Mouse (Mus musculus) splenic B cell, adult 2 months (primary cell): Measurements from ENCODE around the gene Fcgr2b.
"Not testable (repeated sequence)": the region's sequence is repeated elsewhere in the genome, so short reads cannot be mapped to it uniquely, and the experiment has no call there.

Source experiments
- DNase-seq: peaks from one replicate; pipeline ENCODE4 v3.0.0-alpha.2; 2011; ENCODE audit warnings: low read depth, low spot score
- H3K27me3 ChIP-seq: 2 replicates; pipeline ENCODE4 v1.6.1; 2012; ENCODE audit warnings: mild to moderate bottlenecking, low read length, moderate library complexity, mixed read lengths; ENCODE audit not compliant: control insufficient read depth, poor library complexity, insufficient read depth, severe bottlenecking
- H3K36me3 ChIP-seq: 2 replicates; pipeline ENCODE4 v1.6.1; 2012; ENCODE audit warnings: mild to moderate bottlenecking, low read length, moderate library complexity, mixed read lengths; ENCODE audit not compliant: control insufficient read depth, poor library complexity, insufficient read depth, severe bottlenecking

The Fcgr2b gene

DNA sequence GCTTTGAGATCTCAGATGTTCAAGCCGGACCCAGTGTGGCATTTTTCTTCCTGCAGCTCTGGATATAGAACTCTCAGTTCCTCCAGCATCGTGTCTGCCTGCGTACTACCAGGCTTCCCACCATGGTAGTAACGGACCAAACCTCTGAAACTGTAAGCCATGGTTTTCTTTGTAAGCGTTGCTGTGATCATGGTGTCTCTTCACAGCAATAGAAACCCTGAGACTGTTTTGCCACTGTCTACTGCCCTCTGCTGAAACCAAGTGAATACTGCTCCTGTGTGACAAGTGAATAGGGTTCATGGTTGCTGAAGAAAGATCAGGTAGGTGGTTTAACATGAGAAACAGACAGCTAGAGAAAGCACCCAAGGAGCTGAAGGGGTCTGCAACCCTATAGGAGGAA lies 16.2 kb upstream of the Fcgr2b start:
- no peaks in the 10 kb centered on the region for H3K27me3 ChIP-seq
- no peaks in the 10 kb centered on the region for H3K36me3 ChIP-seq
- peak; percentile 84 for DNase-seq

DNA sequence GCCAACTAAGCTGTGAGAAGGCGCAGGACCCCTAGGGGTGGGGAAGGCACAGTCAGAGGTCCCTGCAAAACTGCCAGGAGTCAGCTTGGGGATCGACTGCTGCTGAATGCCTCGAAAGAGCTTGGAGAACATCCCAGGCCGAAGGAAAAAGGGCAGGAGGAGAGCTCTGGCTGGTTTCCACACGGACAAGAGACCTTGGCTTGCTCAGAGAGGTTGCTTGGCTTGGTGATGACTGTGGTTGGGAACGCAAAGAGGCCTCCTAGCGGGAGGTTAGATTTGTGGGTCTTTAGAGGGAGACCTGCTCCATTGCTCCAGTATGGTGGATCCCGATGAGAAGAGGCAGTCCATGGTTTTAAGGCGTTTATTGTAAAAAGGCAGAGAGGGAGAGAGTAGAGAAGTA lies 13.3 kb upstream of the Fcgr2b start:
- no peaks in the 10 kb centered on the region for H3K27me3 ChIP-seq
- H3K36me3 ChIP-seq = no peaks in the 10 kb centered on the region
- DNase-seq = no peak

DNA sequence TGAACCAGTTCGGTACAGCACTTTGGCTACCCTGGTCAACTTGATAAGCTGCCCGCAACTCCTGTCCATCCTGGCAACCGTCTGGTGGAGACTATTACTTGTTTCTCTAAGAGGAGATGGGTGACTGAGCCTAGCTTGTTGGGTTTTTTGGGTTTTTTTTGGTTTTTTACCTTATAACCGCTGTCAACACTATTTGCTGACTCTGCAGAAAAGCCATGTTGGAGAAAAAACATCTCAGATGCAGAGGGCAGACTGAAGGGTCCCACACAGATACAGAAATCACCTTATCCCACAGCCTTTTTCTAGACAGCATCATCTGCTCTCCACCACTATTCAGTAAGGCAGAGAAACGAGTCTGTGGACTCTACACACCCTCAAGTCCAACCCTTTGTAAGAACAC lies 9.5 kb upstream of the Fcgr2b start:
- Histone ChIP-seq H3K27me3 (no peaks in the 10 kb centered on the region), H3K36me3 (no peaks in the 10 kb centered on the region)
- DNase-seq = no peak

DNA sequence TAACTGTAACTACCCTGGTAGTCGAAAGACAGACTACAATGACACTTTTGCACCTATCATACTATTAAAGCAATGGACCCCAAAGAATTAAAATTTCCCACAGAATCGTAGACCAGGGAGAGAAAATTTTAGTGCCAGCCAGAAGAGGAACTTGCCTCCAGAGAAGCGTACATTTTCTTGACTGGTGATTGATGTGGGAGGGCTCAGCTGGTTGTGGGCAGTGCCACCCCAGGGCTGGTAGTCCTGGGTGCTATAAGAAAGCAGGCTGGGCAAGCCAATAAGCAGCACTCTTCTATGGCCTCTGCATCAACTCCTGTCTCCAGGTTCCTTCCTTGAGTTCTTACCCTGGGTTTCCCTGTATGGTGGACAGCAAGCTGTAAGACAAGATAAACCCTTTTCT lies 8.7 kb upstream of the Fcgr2b start:
- Histone ChIP-seq H3K27me3 (no peaks in the 10 kb centered on the region), H3K36me3 (no peaks in the 10 kb centered on the region)
- DNase-seq = peak; percentile 35

DNA sequence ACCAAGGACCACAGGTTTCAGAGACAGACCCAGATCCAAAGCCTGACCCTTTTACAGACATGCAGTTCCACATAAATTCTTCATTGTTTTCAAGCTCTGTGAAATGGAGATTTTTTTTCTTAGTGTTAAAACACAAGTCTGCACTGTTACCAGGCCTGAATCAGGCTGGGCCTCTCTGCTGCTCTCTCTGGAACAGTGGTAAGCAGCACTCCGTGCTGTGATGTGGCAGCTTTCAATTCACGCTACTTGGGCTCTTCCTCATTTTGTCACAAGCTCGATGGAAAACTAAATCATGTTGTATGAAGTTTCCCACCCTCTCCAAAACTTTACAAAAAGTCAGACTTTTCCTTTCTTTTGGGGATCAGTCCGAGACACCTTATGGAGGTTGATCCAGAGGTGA lies 6.7 kb upstream of the Fcgr2b start:
- DNase-seq = peak; percentile 54
- no peaks in the 10 kb centered on the region for H3K36me3 ChIP-seq
- H3K27me3 ChIP-seq = no peaks in the 10 kb centered on the region

DNA sequence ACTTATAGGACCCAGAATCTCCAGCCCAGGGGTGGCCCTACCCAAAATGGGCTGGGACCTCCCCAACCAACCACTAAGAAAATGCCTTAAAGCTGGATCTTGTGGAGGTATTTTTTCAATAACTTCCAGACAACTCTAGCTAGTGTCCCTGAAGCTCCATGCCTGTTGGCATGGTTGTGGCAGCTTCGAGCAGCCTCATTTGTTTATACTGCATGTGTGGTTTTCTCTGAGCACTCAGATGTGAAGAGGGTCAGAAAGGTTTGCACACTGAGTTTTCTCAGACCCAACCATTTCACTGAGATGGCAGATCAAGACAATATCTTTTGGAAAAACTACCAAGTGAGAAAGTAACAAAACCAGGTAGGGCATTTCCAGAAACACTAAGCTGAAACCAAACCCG lies 6.0 kb upstream of the Fcgr2b start:
- Histone ChIP-seq H3K27me3 (no peaks in the 10 kb centered on the region), H3K36me3 (no peaks in the 10 kb centered on the region)
- DNase-seq = peak; percentile 42

DNA sequence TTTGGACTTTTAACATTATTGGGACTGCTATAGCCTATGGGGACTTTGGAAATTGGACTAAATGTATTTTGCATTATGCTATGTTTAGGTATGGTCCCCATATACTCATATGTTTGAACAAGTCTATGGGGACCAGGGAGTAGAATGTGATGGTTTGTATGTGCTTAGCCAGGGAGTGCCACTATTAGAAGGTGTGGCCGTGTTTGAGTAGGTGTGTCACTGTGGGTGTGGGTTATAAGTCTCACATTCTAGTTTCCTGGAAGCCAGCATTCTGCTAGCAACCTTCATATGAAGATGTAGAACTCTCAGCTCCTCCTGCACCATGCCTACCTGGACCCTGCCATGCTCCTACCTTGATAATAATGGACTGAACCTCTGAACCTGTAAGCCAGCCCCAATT lies 5.3 kb upstream of the Fcgr2b start:
- not testable (repeated sequence) for H3K27me3 ChIP-seq, DNase-seq

DNA sequence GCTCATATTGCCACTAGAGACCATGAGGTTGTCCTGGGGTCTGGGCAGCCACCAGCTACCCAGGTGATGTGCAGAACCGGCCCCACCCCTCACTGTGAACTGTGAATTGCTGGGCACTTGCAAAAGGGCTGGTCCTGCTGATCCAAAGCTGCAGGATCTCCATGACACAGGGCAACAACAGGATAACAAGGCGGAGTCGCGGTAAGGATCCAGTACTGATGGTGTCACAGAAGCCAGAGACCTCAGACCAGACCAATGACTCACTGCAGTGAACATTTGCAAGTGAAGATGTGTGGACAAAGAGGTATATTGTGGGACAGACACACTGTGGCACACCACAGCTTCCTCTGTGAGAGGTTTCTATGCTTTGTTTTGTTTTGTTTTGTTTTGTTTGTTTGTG lies 2.3 kb upstream of the Fcgr2b start:
- no peak for DNase-seq
- Histone ChIP-seq H3K36me3 (no peaks in the 10 kb centered on the region), H3K27me3 (no peaks in the 10 kb centered on the region)

More for the DNA sequence above, 5.3 kb upstream of the Fcgr2b start:
- not testable (repeated sequence) for H3K36me3 ChIP-seq

DNA sequence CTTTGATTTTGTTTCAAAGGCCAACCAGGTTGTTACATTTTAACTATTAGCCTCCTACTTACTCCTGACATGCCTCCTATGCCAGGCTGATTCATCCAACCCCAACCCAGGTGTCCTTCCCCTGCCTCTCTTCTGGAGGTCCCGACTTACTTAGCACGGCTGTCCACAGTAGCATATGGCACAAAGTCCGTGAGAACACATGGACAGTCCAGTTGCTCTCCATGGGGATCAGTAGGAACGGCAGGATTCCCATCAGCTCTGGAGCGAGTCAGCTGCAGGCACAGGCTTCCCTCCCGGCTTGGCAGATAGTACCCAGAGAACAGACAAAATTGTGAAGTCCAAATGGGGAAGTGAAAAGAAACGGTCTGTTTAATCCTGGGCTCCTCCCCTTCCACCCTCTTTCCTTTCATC lies 591 bp downstream of the Fcgr2b start:
- peak; percentile 83 for DNase-seq
- Histone ChIP-seq H3K27me3 (no peaks in the 10 kb centered on the region), H3K36me3 (no peaks in the 10 kb centered on the region)

DNA sequence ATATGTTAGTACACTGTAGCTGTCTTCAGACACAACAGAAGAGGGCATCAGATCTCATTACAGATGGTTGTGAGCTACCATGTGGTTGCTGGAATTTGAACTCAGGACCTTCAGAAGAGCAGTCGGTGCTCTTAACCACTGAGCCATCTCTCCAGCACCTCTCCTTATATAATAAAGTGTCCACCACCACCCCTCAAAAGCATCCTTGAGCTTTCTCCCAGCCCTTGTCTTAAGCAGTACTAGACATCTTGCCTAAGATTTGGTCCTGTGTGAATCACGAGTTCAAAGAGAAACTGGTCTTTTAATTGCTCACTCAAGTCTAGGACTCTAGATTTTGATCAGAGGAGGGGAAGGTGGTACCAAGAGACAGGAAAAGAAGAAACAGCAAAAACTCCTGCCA lies 997 bp downstream of the Fcgr2b start:
- DNase-seq = peak; percentile 30
- not testable (repeated sequence) for H3K36me3 ChIP-seq, H3K27me3 ChIP-seq

DNA sequence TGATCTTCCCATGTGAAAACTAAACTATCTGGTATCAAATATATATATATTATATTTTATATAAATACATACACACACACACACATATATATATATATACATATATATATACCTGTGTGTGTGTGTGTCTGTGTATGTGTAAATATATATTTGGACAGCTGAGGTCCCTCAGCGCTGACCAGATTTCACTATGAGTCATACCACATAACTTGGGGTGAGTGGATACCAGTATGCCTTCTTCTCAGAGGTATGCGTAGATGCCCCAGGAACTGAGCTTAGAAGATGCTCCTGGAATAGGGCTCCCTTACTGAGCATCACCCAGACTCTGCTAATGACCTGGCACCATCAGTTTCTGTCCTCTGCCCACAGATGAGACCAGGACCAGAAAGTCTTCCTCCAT lies 1.6 kb downstream of the Fcgr2b start:
- no peaks in the 10 kb centered on the region for H3K27me3 ChIP-seq
- no peak for DNase-seq
- H3K36me3 ChIP-seq = peaks cover 1% of the 10 kb centered on the region; the same call in 1 of the 2 replicates

DNA sequence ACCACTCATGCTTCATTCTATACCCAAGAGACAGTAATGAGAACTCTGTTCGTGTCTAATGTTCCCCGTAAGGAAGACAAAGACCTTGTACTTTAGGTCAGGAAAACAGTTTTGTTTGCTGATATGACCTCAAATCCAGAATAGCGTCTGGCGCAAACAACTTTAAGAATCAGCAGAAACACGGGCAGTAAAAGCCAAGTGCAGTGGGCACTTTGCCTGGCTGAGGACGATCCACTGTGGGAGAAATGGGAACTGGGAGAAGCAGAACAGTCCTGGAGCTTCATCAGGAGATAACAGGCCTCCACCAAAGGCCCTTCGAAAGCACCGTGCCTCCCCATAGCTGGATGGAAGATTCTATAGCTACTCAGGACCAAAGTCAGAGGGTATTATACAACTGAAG lies 2.2 kb downstream of the Fcgr2b start:
- no peaks in the 10 kb centered on the region for H3K27me3 ChIP-seq
- H3K36me3 ChIP-seq = peaks cover 5% of the 10 kb centered on the region; the same call in 1 of the 2 replicates
- no peak for DNase-seq

DNA sequence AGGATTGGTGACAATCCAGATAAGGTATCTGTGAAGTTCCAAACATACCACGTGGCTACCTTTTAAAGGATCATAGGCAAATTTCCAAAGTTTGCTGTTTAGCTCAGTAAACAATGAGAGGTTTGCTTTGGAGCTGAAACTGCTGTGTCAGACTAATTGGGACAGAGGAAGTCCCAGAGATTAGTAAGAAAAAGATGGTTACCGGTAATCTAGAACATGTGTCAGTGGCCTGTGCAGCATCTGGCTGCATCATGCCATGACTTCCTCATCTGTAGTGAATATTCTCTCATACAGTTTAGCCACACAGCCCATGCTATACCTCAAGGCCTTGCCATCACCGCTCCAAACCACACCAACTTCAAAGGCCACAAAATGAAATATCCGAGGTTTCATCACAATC lies 3.4 kb downstream of the Fcgr2b start:
- DNase-seq = peak; percentile 27
- Histone ChIP-seq H3K36me3 (peaks cover 9% of the 10 kb centered on the region), H3K27me3 (no peaks in the 10 kb centered on the region)

DNA sequence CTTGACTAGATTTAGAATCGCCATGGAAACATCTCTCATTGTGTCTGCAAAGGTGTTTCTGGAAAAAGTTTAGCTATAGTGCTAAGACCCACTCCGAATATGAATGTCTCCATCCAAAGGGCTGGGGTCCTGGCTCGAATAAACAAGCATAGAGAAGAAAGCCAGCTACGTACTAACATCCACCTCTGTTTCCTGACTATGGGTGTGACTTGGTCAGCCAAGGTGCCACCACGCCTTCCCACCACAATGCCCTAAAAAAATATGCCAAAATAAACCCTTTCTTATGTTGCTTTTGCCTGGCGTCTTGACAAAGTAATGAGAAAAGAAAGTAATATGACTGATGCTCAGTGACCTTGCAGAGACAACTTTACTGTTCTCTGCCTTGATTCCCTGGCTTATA lies 3.9 kb downstream of the Fcgr2b start:
- H3K27me3 ChIP-seq = no peaks in the 10 kb centered on the region
- no peak for DNase-seq
- H3K36me3 ChIP-seq = peaks cover 9% of the 10 kb centered on the region

DNA sequence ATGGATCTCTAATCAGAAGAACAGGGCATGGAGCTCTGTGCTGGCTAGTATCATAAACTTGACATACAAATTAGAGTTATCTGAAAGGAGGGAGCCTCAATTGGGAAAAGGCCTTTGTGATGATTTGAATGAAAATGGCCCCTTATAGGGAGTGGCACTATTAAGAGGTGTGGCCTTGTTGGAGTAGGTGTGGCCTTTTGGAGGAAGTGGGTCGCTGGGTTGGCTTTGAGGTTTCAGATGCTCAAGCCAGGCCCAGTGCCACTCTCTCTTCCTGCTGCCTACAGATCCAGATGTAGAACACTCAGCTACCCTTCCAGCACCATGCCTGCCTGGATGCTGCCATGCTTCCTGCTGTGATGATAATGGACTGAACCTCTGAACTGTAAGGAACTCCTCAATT lies 7.8 kb downstream of the Fcgr2b start:
- DNase-seq = no peak

DNA sequence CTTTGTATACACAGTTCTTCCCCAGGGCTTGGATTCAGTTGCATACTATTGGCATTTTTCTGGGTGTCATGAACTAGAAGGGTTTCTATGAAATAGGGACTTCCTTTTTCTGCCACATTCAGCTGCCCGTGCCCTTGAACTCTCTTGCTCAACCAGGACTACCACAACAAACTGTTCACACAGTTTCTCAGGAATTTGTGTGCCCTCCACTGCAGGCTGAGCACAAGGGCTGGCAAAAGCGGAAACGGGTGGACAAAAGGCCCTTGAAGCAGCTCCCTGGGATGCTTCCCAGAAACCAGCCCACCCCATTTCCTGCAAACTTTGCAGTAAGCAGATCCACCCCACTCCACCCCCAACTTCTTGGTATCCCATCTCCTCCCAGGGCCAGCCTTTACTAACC lies 8.8 kb downstream of the Fcgr2b start:
- no peak for DNase-seq
- H3K36me3 ChIP-seq = peaks cover 30% of the 10 kb centered on the region
- H3K27me3 ChIP-seq = no peaks in the 10 kb centered on the region

More for the DNA sequence above, 7.8 kb downstream of the Fcgr2b start:
- no peaks in the 10 kb centered on the region for H3K27me3 ChIP-seq
- peaks cover 24% of the 10 kb centered on the region for H3K36me3 ChIP-seq
